Mouse (Mus musculus) embryonic facial prominence, embryonic 12.5 days (tissue): Measurements from ENCODE around the gene Exoc6b. TPM values are rescaled to one million over a fixed set of nuclear protein-coding genes. Genes with fewer than 3 reads are reported as not detected.
A peak's percentile ranks its signal among the peaks of the same experiment; 100 is the strongest.

Source experiments
- ATAC-seq: fragments of 200-750 bp; cut with Nextera tagmentation; 2 replicates; pipeline ENCODE4 v1.8.0; 2017; ENCODE audit not compliant: insufficient number of reproducible peaks, insufficient read depth, low FRiP score, low TSS enrichment
- H3K27ac ChIP-seq: fragments of 300-500 bp; sonication (generic); 2 replicates; pipeline ENCODE4 v1.5.1; 2016; ENCODE audit warnings: mild to moderate bottlenecking
- H3K27me3 ChIP-seq: fragments of 300-500 bp; sonication (generic); 2 replicates; pipeline ENCODE4 v1.6.1; 2016; ENCODE audit warnings: mild to moderate bottlenecking, moderate library complexity
- H3K36me3 ChIP-seq: fragments of 300-500 bp; sonication (generic); 2 replicates; pipeline ENCODE4 v1.6.1; 2016; ENCODE audit warnings: mild to moderate bottlenecking
- H3K4me1 ChIP-seq: fragments of 300-500 bp; sonication (generic); 2 replicates; pipeline ENCODE4 v1.6.1; 2016
- H3K4me2 ChIP-seq: fragments of 300-500 bp; sonication (generic); replicated peaks from 2 replicates; pipeline ENCODE4 v1.6.1; 2016; ENCODE audit warnings: mild to moderate bottlenecking, moderate library complexity
- H3K4me3 ChIP-seq: fragments of 300-500 bp; sonication (generic); 2 replicates; pipeline ENCODE4 v1.5.1; 2016; ENCODE audit warnings: mild to moderate bottlenecking
- H3K9ac ChIP-seq: fragments of 300-500 bp; sonication (generic); 2 replicates; pipeline ENCODE4 v1.6.1; 2016; ENCODE audit warnings: mild to moderate bottlenecking, moderate library complexity
- H3K9me3 ChIP-seq: fragments of 300-500 bp; sonication (generic); 2 replicates; pipeline ENCODE4 v1.6.1; 2016; ENCODE audit warnings: mild to moderate bottlenecking, moderate library complexity
- WGBS: fragments of 180-500 bp; shearing (Covaris S2); methylation state at CpG from one replicate; pipeline ENCODE4 v1.1.7; 2016; 5-methylcytosine and 5-hydroxymethylcytosine counted together
- polyA plus RNA-seq: library from polyadenylated mRNA; unstranded; fragments of >200 nt; fragmentation: Nextera tagmentation; extraction: Ambion mirVana; gene quantifications from 2 replicates; pipeline ENCODE4 v1.2.1, GENCODE M21; 2016

Gene Exoc6b
- polyA plus RNA-seq, 1 experiment from 2014 or later = 45.1 TPM

DNA sequence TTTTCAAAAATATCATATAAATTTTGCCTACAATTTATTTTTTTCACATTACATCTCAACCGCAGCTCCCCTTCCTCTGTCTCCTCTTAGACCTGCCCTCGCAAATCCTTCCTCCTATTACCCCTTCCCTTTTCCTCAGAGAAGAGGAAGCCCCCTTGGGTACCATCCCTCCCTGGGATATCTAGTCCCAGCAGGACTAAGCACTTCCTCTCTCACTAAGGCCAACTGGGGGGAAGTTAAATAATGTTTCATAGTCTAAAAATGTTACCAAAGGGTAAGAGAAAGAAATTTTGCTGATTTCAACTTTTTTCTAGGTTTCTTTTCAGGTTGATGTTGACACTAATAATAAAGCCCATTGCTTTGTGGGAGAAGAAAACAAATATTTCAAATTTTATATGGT, 317.9 kb downstream of the Exoc6b start:
- 81% methylated on average over 2 of the region's 2 CpGs for WGBS
- H3K27me3 ChIP-seq = no peaks in the 10 kb centered on the region
- no peak overlapping the region for H3K27ac ChIP-seq
- H3K4me2 ChIP-seq = no peak overlapping the region
- H3K4me1 ChIP-seq = no peaks in the 10 kb centered on the region
- ATAC-seq = no peak
- no peaks in the 10 kb centered on the region for H3K9me3 ChIP-seq
- no peak overlapping the region for H3K4me3 ChIP-seq
- no peak overlapping the region for H3K9ac ChIP-seq
- H3K36me3 ChIP-seq = no peaks in the 10 kb centered on the region

DNA sequence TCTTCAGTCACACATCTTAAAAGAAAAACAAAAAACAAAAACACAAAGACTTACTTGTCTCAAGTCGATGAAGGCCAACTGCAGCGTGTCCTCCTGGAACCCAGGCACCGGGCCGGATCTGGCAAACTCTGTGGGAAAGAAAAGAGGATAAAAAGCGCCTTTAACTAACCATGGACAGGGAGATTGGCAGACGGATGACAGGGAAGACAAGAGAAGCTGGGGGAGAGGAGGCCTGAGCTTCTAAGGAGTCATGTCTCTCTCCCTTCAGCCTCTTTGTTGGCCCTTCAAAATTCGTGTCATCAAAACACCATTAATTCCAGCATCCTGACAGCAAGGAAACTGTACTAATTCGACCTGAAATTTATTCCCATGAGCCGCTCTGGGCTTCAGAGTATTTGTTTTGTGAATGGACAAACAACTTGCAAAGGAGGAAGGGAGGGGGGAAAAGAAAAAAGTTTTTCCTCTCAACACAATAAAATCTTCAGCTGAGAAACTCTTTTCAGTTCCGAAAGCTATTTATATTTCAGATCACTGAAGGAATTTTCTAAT, 322.4 kb downstream of the Exoc6b start:
- no peaks in the 10 kb centered on the region for H3K9me3 ChIP-seq
- H3K4me3 ChIP-seq = no peak overlapping the region
- H3K4me1 ChIP-seq = peaks cover 4% of the 10 kb centered on the region; the same call in 1 of the 2 replicates
- ATAC-seq = no peak
- H3K27ac ChIP-seq = no peak overlapping the region
- H3K9ac ChIP-seq = no peak overlapping the region
- no peaks in the 10 kb centered on the region for H3K36me3 ChIP-seq
- 37% methylated on average over 10 of the region's 10 CpGs for WGBS
- no peaks in the 10 kb centered on the region for H3K27me3 ChIP-seq
- no peak overlapping the region for H3K4me2 ChIP-seq

DNA sequence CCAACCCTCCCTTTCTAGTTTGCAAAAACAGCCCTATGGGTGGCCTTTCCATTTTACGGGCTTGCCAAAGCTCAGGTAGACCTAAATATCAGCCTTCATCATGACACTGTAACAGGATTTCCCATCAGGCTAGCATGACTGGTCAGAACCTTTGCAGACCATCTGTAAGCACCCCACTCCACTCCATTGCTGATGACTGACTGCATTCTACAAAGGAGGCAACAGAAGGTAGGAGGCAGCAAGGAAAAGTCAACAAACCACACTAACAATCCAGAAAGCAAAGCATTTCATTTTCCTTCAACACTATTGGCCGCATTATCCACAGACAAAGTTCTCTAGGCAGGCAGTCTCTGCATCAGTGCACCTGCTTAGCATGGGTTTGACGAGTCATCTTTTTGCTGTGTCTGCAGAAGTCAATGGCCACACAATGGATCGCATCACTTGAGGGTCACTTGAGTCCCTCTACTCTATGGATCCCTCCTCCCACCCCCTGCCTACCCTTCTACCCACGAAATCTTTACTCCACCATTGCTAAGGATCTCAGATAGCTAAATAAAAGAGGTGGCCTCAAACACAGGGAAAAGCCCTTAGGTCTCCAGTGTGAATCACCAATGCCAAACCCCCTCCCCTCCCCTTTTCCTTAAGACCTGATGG, 323.0 kb downstream of the Exoc6b start:
- peaks cover 4% of the 10 kb centered on the region; the same call in 1 of the 2 replicates for H3K4me1 ChIP-seq
- H3K27me3 ChIP-seq = no peaks in the 10 kb centered on the region
- no peak overlapping the region for H3K4me3 ChIP-seq
- no peak overlapping the region for H3K4me2 ChIP-seq
- no peaks in the 10 kb centered on the region for H3K36me3 ChIP-seq
- ATAC-seq = no peak
- no peaks in the 10 kb centered on the region for H3K9me3 ChIP-seq
- 72% methylated on average over 5 of the region's 5 CpGs for WGBS
- H3K27ac ChIP-seq = no peak overlapping the region
- H3K9ac ChIP-seq = no peak overlapping the region

- 89% methylated on average over 7 of the region's 7 CpGs for WGBS
- Histone ChIP-seq H3K9ac (no peak overlapping the region), H3K4me1 (peaks cover 4% of the 10 kb centered on the region; the same call in 1 of the 2 replicates), H3K9me3 (no peaks in the 10 kb centered on the region), H3K27ac (no peak overlapping the region), H3K4me2 (no peak overlapping the region), H3K36me3 (no peaks in the 10 kb centered on the region), H3K4me3 (no peak overlapping the region), H3K27me3 (no peaks in the 10 kb centered on the region)
- no peak for ATAC-seq
Observed at GRCm38 (mm10) chr6:84745570-84745969, 323.7 kb downstream of the Exoc6b start.

DNA sequence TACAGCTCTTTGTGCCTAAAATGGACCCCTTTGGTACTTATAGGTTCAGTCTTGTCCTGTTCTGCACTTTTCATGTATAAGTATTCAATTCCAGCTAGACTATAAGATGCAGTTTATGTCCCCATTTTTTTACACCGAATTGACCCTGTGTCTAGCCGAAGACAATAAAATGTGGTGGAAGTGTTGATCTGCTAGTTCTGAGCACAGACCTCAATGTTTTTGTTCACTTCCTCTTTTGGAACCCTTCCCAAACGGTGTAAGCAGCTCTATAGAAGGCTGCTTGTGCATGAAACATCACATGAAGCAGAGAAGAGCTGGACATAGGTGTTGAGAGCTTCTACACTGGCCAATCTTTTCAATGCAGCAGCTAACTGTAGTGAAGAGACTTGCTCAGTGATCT, 327.1 kb downstream of the Exoc6b start:
- Histone ChIP-seq H3K4me1 (peaks cover 4% of the 10 kb centered on the region; the same call in 1 of the 2 replicates), H3K4me3 (no peak overlapping the region), H3K4me2 (no peak overlapping the region), H3K9ac (no peak overlapping the region), H3K9me3 (no peaks in the 10 kb centered on the region), H3K27me3 (no peaks in the 10 kb centered on the region), H3K36me3 (no peaks in the 10 kb centered on the region), H3K27ac (no peak overlapping the region)
- WGBS = 82% methylated on average over 3 of the region's 3 CpGs
- ATAC-seq = no peak

- ATAC-seq = no peak
- 58% methylated on average over 3 of the region's 3 CpGs for WGBS
- Histone ChIP-seq H3K27me3 (no peaks in the 10 kb centered on the region), H3K4me3 (no peak overlapping the region), H3K9ac (no peak overlapping the region), H3K36me3 (no peaks in the 10 kb centered on the region), H3K4me1 (0 out of 2 replicates have a peak, but pooled peaks cover 4% of the 10 kb centered on the region), H3K9me3 (no peaks in the 10 kb centered on the region), H3K27ac (no peak overlapping the region), H3K4me2 (no peak overlapping the region)
Observed at GRCm38 (mm10) chr6:84736942-84737341, 332.4 kb downstream of the Exoc6b start.

DNA sequence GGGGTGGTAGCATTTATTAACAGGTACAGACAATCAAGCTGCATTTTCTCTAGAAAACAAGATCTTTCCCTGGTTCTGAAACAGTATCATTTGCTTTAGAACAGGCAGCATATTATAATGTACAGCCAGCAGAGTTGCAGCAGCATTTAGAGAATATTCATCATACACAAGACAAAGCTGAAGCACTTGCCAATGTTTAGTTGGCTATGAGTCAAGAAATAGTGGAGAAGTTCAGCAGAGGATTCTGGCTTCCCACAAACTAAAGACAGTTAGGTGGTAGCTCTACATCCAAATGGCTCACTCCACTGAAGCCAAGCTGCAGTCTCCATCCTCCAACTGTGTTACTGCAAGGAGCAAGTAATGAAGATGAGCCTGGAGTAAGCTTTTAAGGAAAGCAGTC, 342.4 kb downstream of the Exoc6b start:
- Histone ChIP-seq H3K4me3 (no peak overlapping the region), H3K36me3 (no peaks in the 10 kb centered on the region), H3K4me2 (no peak overlapping the region), H3K27ac (no peak overlapping the region), H3K9ac (no peak overlapping the region), H3K9me3 (0 out of 2 replicates have a peak, but pooled peaks cover 3% of the 10 kb centered on the region), H3K4me1 (no peaks in the 10 kb centered on the region), H3K27me3 (no peaks in the 10 kb centered on the region)
- no peak for ATAC-seq

DNA sequence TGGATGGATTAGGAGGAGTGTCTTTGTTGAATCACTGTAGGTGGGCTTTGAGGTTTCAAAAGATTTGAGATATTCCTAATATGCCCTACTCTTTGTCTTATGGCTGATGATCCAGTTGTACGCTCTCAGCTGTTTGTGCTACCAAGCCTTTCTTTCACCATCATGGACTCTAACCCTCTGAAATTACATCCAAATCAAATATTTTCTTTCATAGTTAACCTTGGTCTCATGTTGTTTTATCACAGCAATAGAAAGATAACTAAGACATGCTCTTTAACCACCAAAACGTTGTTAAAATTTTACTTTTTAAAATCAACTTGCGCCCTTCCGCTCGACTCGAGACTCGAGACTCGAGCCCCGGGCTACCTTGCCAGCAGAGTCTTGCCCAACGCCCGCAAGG, 356.1 kb downstream of the Exoc6b start:
- no peak overlapping the region for H3K9ac ChIP-seq
- no peak overlapping the region for H3K4me2 ChIP-seq
- H3K27ac ChIP-seq = no peak overlapping the region
- 90% methylated on average over 11 of the region's 11 CpGs for WGBS
- no peak overlapping the region for H3K4me3 ChIP-seq
- ATAC-seq = no peak
- H3K36me3 ChIP-seq = no peaks in the 10 kb centered on the region
- H3K27me3 ChIP-seq = no peaks in the 10 kb centered on the region
- no peaks in the 10 kb centered on the region for H3K9me3 ChIP-seq
- peaks cover 5% of the 10 kb centered on the region; the same call in 1 of the 2 replicates for H3K4me1 ChIP-seq

GRCm38 (mm10) chr6:84710831-84711230, 358.5 kb downstream of the Exoc6b start:
- WGBS = 77% methylated on average over 6 of the region's 6 CpGs
- H3K9me3 ChIP-seq = no peaks in the 10 kb centered on the region

DNA sequence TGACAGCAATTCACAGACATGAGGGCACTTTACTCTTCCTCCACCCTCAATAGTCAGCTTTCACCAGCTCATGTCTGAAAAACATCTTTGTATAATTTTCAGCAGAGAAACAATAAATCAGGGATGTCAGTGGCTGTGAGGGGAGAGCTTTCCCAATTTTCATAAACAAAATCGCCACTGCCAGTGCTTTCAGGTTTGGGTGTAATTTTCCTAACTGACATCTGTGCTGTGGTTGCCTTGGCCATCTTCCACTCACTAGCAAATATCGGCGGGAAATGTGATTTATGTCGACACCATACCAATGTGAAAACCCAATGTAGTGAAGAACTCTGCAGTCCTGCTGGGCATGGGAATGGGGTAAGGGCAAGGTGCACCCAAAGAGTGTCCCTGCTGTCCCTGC, 360.7 kb downstream of the Exoc6b start:
- Histone ChIP-seq H3K36me3 (no peaks in the 10 kb centered on the region), H3K9me3 (no peaks in the 10 kb centered on the region), H3K4me2 (no peak overlapping the region), H3K4me3 (no peak overlapping the region), H3K27me3 (no peaks in the 10 kb centered on the region), H3K4me1 (peaks cover 5% of the 10 kb centered on the region; the same call in 1 of the 2 replicates), H3K27ac (no peak overlapping the region), H3K9ac (no peak overlapping the region)
- 67% methylated on average over 4 of the region's 4 CpGs for WGBS
- ATAC-seq = no peak

More at GRCm38 (mm10) chr6:84710831-84711230, 358.5 kb downstream of the Exoc6b start:
- H3K4me3 ChIP-seq = no peak overlapping the region
- H3K27me3 ChIP-seq = no peaks in the 10 kb centered on the region
- ATAC-seq = no peak
- H3K9ac ChIP-seq = no peak overlapping the region
- H3K27ac ChIP-seq = 0 out of 2 replicates have a peak overlapping the region, but pooled peaks have one; percentile 11
- H3K4me2 ChIP-seq = no peak overlapping the region
- peaks cover 5% of the 10 kb centered on the region; the same call in 1 of the 2 replicates for H3K4me1 ChIP-seq
- H3K36me3 ChIP-seq = no peaks in the 10 kb centered on the region

- no peaks in the 10 kb centered on the region for H3K9me3 ChIP-seq
- H3K36me3 ChIP-seq = no peaks in the 10 kb centered on the region
- no peak overlapping the region for H3K4me3 ChIP-seq
- H3K27me3 ChIP-seq = no peaks in the 10 kb centered on the region
- no peak overlapping the region for H3K9ac ChIP-seq
- 89% methylated on average over 5 of the region's 5 CpGs for WGBS
- ATAC-seq = no peak
- no peak overlapping the region for H3K27ac ChIP-seq
- no peak overlapping the region for H3K4me2 ChIP-seq
- H3K4me1 ChIP-seq = peaks cover 19% of the 10 kb centered on the region
Observed at GRCm38 (mm10) chr6:84699579-84699978, 369.7 kb downstream of the Exoc6b start.

GRCm38 (mm10) chr6:84698288-84698673, 371.0 kb downstream of the Exoc6b start:
- Histone ChIP-seq H3K27me3 (no peaks in the 10 kb centered on the region), H3K4me2 (no peak overlapping the region), H3K9ac (no peak overlapping the region), H3K9me3 (no peaks in the 10 kb centered on the region), H3K4me1 (peaks cover 25% of the 10 kb centered on the region), H3K4me3 (no peak overlapping the region), H3K27ac (no peak overlapping the region), H3K36me3 (no peaks in the 10 kb centered on the region)
- WGBS = 18% methylated on average over 1 of the region's 1 CpGs
- no peak for ATAC-seq
